Mouse (Mus musculus) adrenal gland, adult (tissue): Measurements from ENCODE around the gene Tex37.

Experiments used
- DNase-seq, 2 experiments: peaks; one replicate each; pipeline ENCODE4 v3.0.0; 2022 to 2023; ENCODE audit warnings: low spot score in 1 of 2; ENCODE audit not compliant: inconsistent age in 2 of 2

Tex37 gene

GRCm38 (mm10) chr6:70898166-70898565, 20.6 kb downstream of the Tex37 start:
- DNase-seq = no peak

DNA sequence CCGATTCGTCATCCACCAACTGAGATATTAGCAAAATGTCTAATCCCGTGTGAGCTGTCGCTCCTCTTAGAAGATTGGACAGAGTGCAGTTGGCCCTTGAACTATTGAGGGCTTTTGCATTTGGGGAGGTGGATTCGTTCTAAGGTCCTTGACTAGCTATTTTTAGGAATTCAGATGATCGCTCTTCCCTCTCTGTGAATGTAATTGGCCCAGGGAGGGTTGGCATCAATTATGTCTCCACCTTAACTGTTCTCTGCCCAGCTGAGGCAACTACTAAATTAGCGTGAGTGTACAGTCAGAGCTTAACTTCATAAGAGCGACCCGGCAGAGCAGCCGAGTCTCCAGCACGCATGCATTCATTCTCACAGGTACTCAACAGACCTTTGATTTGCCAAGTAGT, 30.7 kb downstream of the Tex37 start:
- DNase-seq = no peak

DNA sequence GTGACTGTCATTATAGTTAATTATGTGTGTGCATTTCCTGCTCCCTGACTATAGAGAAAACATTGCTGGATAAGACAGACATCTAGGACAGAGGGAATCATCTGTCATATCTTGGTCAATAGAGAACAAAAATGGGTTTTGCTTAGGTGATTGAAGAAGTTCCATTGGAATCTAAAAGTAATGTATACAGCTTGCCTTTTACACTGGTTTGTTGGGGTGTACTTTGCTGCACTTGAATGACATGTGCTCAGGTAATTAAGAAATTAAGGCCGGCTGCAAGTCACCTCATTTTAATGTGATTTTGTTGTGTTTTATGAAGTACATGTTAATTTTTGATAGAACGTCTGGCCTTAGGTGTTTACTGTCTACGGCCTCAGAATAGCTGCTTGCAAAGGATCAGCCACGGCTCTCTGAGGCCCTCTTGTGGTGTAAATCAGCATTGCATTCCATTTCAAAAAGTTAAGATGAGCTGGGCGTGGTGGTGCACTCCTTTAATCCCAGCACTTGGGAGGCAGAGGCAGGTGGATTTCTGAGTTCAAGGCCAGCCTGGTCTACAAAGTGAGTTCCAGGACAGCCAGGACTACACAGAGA, 37.9 kb downstream of the Tex37 start:
- DNase-seq = peak; percentile 75 to 95

GRCm38 (mm10) chr6:70875017-70875416, 43.7 kb downstream of the Tex37 start:
- no peak for DNase-seq

- peak in 1 of 2 experiments; percentile 49 for DNase-seq
Measured at GRCm38 (mm10) chr6:70874035-70874775, 44.5 kb downstream of the Tex37 start.

DNA sequence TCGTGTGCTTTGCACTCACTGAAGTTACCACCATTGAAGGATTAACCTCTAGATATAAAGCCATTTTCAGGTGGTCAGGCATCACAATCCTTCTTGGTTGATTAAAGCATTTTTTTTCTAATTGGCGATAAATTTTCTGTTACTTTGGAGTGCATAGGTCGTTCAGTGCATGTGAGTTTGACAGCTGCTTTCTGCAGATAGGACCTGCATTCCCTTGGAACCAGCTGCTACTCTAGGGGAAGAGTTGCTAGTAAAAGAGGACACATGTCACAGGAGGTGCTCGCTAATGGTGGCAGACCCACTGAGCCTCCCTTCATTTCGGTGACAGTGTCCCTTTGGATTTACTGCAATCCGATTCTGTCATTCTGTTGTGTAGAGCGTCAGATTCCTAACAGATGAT, 46.2 kb downstream of the Tex37 start:
- DNase-seq = no peak

DNA sequence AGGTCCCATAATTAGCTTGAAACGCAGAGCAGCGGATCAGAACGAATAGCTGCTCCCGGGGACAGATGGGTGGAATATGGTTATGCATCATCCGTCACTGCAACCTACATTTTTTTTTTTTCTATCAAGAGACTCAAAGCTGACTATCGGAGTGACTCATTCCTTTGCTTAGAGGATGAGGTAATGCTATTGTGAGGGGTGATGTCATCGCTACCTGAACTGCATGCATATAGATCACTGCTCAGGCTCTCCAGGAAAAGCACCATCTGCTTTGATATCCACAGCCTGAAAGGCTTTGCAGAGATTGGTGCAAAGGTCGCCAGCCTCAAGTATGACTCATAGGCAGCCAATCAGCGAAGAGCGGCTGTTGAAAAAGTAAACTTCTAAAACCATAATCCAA, 46.6 kb downstream of the Tex37 start:
- DNase-seq = peak; percentile 65 to 82

- DNase-seq = no peak
Measured at GRCm38 (mm10) chr6:70871511-70871980, 47.2 kb downstream of the Tex37 start.

DNA sequence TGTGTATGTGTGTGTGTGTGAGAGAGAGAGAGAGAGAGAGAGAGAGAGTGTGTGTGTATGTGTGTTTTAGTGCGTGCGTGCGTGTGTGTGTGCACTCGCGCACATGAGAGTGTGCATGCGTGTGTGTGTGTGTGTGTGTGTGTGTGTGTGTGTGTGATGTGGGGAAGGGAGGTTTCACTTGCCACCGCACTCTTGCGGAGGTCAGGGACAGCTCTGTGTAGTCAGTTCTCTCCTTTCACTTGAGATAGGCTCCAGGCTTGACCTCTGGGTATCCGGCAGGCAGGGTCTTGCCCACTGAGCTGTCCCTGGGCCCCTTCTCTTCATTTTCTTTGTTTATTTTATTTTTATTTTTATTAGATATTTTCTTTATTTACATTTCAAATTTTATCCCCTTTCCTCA, 51.4 kb downstream of the Tex37 start:
- DNase-seq = no peak

- no peak for DNase-seq
Measured at GRCm38 (mm10) chr6:70866761-70867160, 52.0 kb downstream of the Tex37 start.

GRCm38 (mm10) chr6:70864285-70864684, 54.4 kb downstream of the Tex37 start:
- no peak for DNase-seq
